Mouse (Mus musculus) ES-E14 (cell line): Measurements from ENCODE around the gene Rbfox3.

Experiments used
- CHD2 ChIP-seq: IDR thresholded peaks from 2 replicates; pipeline ENCODE4 v1.6.1; 2014; ENCODE audit warnings: mild to moderate bottlenecking, low read depth, low read length, inconsistent platforms
- HCFC1 ChIP-seq: IDR thresholded peaks from 2 replicates; pipeline ENCODE4 v1.6.1; 2012; ENCODE audit warnings: low read length, inconsistent platforms, borderline replicate concordance; ENCODE audit not compliant: insufficient read depth
- ZC3H11A ChIP-seq: IDR thresholded peaks from 2 replicates; pipeline ENCODE4 v1.6.1; 2012; ENCODE audit warnings: low read depth, mild to moderate bottlenecking, inconsistent platforms, low read length, borderline replicate concordance
- ZNF384 ChIP-seq: IDR thresholded peaks from 2 replicates; pipeline ENCODE4 v1.6.1; 2012; ENCODE audit warnings: low read depth, low read length, inconsistent platforms

- TF ChIP-seq ZNF384 = no peak
- TF ChIP-seq ZC3H11A = no peak
- no peak for TF ChIP-seq CHD2
- TF ChIP-seq HCFC1 = no peak
These were observed 417.9 kb downstream of the Rbfox3 start for GRCm38 (mm10) chr11:118493458-118493857.
